Mouse (Mus musculus) neural tube, embryonic 14.5 days (tissue): ENCODE measurements at regions not wholly inside any gene's neighbourhood (a gene's known extent, or its start where the extent isn't known, plus 50 kb on each side); places are given as distances from the start of the nearest gene placed in this dataset.

Source experiments
- ATAC-seq: fragments of 200-750 bp; cut with Nextera tagmentation; 2 replicates; pipeline ENCODE4 v1.8.0; 2017; ENCODE audit warnings: low read depth, mild to moderate bottlenecking, moderate TSS enrichment, moderate library complexity
- H3K27ac ChIP-seq: fragments of 300-500 bp; sonication (generic); 2 replicates; pipeline ENCODE4 v1.5.1; 2014; ENCODE audit warnings: low read depth, mild to moderate bottlenecking, control low read depth, low read length, moderate library complexity, mixed read lengths
- H3K27me3 ChIP-seq: fragments of 300-500 bp; sonication (generic); 2 replicates; pipeline ENCODE4 v1.6.1; 2014; ENCODE audit warnings: low read length; ENCODE audit not compliant: control insufficient read depth, insufficient read depth
- H3K36me3 ChIP-seq: fragments of 300-500 bp; sonication (generic); 2 replicates; pipeline ENCODE4 v1.6.1; 2014; ENCODE audit warnings: low read length, mixed read lengths; ENCODE audit not compliant: control insufficient read depth, insufficient read depth
- H3K4me1 ChIP-seq: fragments of 300-500 bp; sonication (generic); 2 replicates; pipeline ENCODE4 v1.6.1; 2014; ENCODE audit warnings: low read length; ENCODE audit not compliant: control insufficient read depth, insufficient read depth
- H3K4me2 ChIP-seq: fragments of 300-500 bp; sonication (generic); 2 replicates; pipeline ENCODE4 v1.6.1; 2014; ENCODE audit warnings: mild to moderate bottlenecking, low read depth, low read length, control low read depth
- H3K4me3 ChIP-seq: fragments of 300-500 bp; sonication (generic); 2 replicates; pipeline ENCODE4 v1.5.1; 2014; ENCODE audit warnings: low read depth, low read length, control low read depth, mixed read lengths
- H3K9ac ChIP-seq: fragments of 300-500 bp; sonication (generic); replicated peaks from 2 replicates; pipeline ENCODE4 v1.6.1; 2014; ENCODE audit warnings: low read depth, mild to moderate bottlenecking, control low read depth, low read length, mixed read lengths
- H3K9me3 ChIP-seq: fragments of 300-500 bp; sonication (generic); 2 replicates; pipeline ENCODE4 v1.6.1; 2016; ENCODE audit warnings: low read length; ENCODE audit not compliant: control insufficient read depth
- WGBS: fragments of 180-500 bp; shearing (Covaris S2); extraction: QIAGEN DNeasy Blood & Tissue Kit; methylation state at CpG from one replicate; pipeline ENCODE4 v1.1.7; 2014; 5-methylcytosine and 5-hydroxymethylcytosine counted together

DNA sequence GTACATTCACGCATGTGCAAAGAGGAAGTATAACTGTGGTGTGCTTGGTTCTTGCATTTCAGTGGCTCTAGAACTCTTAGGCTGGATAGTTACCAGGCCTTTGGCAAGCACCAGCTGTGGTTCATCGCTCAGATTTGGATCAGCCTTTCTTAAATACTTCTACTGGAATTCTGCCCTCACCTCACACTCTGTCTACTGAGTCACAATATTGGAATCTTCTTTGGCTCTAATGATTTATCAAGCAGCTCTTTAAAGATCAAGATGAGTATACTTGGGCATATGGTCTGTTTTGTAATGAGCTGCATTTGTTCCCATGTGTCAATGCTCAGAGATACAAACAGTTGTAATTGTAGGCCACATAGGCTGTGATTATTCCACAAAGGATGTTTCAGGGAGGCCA is 197.5 kb downstream of the Icos start:
- Histone ChIP-seq H3K36me3 (no peaks in the 10 kb centered on the region), H3K9ac (no peak overlapping the region), H3K4me2 (no peak overlapping the region), H3K9me3 (no peaks in the 10 kb centered on the region), H3K4me1 (peaks cover 8% of the 10 kb centered on the region), H3K4me3 (no peak overlapping the region), H3K27ac (no peak overlapping the region), H3K27me3 (no peaks in the 10 kb centered on the region)
- no peak for ATAC-seq
- 91% methylated on average over 2 of the region's 2 CpGs for WGBS

DNA sequence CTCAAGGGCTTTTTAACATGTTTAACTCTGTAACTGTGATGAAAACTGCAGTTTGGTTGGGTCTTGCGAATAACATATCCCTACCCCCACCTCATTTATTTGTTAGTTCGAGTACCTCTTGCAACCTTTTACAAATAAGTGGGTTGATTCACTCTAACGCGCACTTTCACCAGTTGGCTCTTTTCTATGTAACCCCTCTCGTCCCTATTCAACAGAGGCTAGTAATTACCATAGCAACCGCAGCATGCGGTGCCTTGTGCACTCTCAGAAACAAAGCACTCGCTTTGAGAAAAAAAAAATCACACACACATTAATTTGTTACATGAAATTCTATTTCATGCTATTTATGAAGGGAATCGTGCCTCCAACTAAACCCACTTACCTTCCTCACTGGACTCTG is 201.7 kb downstream of the Icos start:
- WGBS, result 18% methylated on average over 9 of the region's 9 CpGs
- no peak for ATAC-seq
- peak overlapping the region; percentile 66; the same call in 1 of the 2 replicates for H3K27ac ChIP-seq
- no peaks in the 10 kb centered on the region for H3K9me3 ChIP-seq
- H3K4me1 ChIP-seq, result peaks cover 15% of the 10 kb centered on the region
- H3K9ac ChIP-seq, result no peak overlapping the region; the same call in 1 of the 2 replicates
- H3K4me2 ChIP-seq, result no peak overlapping the region
- no peak overlapping the region for H3K4me3 ChIP-seq
- no peaks in the 10 kb centered on the region for H3K27me3 ChIP-seq
- no peaks in the 10 kb centered on the region for H3K36me3 ChIP-seq

DNA sequence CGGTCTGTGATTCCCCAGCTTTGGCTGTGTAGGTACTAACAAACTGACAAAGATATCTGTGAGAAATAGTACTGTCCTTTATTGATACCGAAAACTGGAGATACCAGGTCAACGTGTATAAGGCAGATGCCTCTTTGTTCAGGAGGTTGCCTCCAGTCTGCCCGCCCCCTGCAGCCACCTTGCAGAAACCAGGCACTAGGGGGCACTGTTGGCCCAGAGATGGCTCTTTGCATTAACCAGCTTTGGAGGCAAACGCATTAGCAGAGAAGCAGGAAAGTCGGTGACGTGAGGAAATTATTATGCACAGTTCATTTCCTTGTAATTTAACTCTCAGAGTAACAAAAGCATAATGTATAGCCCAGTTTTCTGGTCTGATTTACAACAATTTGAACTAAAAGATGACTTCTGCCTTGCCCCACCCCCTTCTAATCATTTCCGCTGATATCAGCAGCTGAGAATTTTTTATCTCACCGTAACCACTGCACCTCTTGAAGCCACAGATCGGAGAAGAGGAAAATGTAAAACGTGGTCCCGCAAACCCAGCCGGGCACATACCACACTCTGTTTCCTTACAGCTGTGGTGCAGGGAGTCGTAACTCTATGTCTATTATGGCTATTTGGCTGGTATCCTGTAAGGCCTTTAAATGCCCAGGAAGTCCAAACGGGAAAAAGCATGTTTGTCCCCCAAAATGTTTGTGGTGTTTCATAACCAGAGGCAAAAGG is 203.5 kb downstream of the Icos start:
- H3K4me3 ChIP-seq, result no peak overlapping the region
- peak overlapping the region; percentile 39 for H3K4me2 ChIP-seq
- H3K9ac ChIP-seq, result no peak overlapping the region; the same call in 1 of the 2 replicates
- H3K4me1 ChIP-seq, result peaks cover 15% of the 10 kb centered on the region
- peak; percentile 92 for ATAC-seq
- no peaks in the 10 kb centered on the region for H3K27me3 ChIP-seq
- H3K9me3 ChIP-seq, result no peaks in the 10 kb centered on the region
- H3K36me3 ChIP-seq, result no peaks in the 10 kb centered on the region
- peak overlapping the region; percentile 58 for H3K27ac ChIP-seq
- 14% methylated on average over 15 of the region's 15 CpGs for WGBS

DNA sequence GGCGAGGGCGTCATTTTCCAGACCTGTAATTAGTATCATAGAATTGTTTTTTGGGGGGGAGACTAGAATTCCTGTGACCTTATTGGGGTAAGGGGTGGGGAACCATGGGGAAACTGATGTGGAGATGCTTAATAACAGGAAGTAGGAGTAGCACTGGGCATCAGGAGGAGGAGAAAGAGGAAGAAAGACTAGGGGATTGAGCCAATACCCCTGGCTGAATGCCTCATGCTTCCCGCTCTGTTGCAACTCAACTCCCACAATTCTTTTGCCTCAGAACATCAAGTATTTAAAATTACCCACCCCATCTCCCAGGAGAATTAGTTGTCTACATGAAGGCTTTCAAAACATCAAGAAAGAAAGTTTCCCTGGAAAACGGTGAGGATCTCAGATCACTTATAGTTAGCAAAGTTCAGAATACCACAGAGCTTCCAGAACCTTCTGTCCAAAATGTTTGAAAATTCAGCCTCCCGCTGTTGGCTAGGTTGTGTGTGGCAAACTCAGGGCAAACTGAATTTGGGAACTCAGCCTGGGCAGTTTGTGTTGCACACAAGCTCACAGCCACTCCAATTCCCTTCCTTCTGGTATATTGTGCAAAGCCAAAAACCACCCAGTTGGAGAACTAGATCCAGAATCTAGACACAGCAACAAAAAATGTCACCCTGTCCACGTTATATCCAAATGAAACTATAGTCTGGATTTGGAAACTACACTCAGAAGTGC is 209.8 kb downstream of the Icos start:
- no peak overlapping the region for H3K4me2 ChIP-seq
- H3K9me3 ChIP-seq, result no peaks in the 10 kb centered on the region
- H3K4me1 ChIP-seq, result no peaks in the 10 kb centered on the region
- H3K4me3 ChIP-seq, result no peak overlapping the region
- 66% methylated on average over 6 of the region's 6 CpGs for WGBS
- H3K27ac ChIP-seq, result no peak overlapping the region
- no peaks in the 10 kb centered on the region for H3K36me3 ChIP-seq
- no peaks in the 10 kb centered on the region for H3K27me3 ChIP-seq
- ATAC-seq, result no peak
- H3K9ac ChIP-seq, result no peak overlapping the region

DNA sequence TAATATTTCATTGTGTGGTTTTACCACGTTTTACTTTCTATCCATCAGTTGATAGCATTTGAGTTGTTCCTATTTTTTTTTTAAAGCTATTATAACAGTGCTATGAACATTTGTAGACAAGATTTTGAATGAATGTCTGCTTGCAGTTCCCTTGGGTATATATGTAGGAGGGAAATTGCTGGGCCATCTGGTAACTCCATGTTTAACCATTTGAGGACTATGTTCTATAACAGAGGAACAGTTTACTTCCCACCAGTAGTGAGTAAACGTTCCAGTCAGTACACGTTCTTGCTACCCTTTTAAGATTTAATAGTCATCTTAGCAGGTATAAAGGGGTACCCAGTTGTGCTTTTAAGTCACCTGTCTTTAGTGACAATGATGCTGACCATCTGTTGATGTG is 213.2 kb downstream of the Icos start:
- no peak overlapping the region for H3K27ac ChIP-seq
- H3K27me3 ChIP-seq, result no peaks in the 10 kb centered on the region
- ATAC-seq, result no peak
- H3K4me3 ChIP-seq, result no peak overlapping the region
- H3K36me3 ChIP-seq, result no peaks in the 10 kb centered on the region
- 78% methylated on average over 3 of the region's 3 CpGs for WGBS
- no peak overlapping the region for H3K9ac ChIP-seq
- H3K4me2 ChIP-seq, result no peak overlapping the region
- no peaks in the 10 kb centered on the region for H3K4me1 ChIP-seq
- no peaks in the 10 kb centered on the region for H3K9me3 ChIP-seq

DNA sequence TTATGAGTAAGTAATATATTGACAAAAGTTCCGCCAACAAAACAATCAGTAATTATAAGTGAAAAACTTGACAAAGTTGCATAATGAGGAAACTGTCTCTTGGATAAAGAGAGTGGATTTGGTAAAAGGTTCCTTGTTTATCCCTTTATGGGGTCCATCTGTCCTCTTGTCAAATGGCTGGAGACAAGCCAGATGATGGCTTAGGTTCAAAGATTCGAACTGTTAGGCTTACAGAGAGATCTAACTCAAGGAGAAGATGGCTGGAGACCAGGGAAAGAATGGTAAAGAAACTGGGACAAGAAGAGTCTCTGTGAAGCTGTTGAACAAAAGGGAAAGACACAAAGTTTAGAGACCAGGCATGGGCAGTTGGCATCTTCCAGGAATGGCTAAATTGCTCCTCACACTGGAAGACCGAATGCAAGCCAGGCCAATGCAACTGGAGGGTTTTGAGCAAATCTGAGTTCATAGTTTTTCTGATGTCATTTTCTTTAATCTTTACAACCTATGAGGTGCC is 220.9 kb downstream of the Icos start:
- Histone ChIP-seq H3K4me3 (no peak overlapping the region), H3K36me3 (no peaks in the 10 kb centered on the region), H3K27ac (no peak overlapping the region), H3K4me1 (0 out of 2 replicates have a peak, but pooled peaks cover 3% of the 10 kb centered on the region), H3K9me3 (no peaks in the 10 kb centered on the region), H3K4me2 (no peak overlapping the region), H3K9ac (no peak overlapping the region), H3K27me3 (no peaks in the 10 kb centered on the region)
- no peak for ATAC-seq
- 72% methylated on average over 3 of the region's 3 CpGs for WGBS

DNA sequence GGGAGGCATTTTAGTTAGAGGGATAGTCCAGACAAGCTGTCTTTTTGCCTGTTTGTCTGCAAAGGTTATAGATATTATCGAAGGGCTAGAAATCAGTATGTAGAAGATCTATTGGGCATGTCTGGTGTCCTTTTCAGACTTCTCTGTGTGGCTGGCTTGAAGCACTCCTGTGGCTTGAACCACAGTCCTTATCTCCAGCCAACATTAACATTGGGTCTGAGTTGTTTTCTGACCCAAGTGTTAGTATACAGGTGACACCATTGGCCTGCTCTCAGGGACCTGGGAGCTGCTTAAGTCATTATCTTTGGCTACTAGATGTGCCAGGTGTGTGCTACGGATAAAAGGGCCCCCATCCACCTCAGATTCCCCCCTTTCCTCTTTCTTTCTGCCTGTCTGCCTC is 223.3 kb downstream of the Icos start:
- no peaks in the 10 kb centered on the region for H3K9me3 ChIP-seq
- no peak overlapping the region for H3K9ac ChIP-seq
- 0 out of 2 replicates have a peak, but pooled peaks cover 8% of the 10 kb centered on the region for H3K4me1 ChIP-seq
- no peaks in the 10 kb centered on the region for H3K36me3 ChIP-seq
- H3K27me3 ChIP-seq, result no peaks in the 10 kb centered on the region
- no peak overlapping the region for H3K4me3 ChIP-seq
- no peak overlapping the region for H3K27ac ChIP-seq
- WGBS, result 87% methylated on average over 2 of the region's 2 CpGs
- no peak overlapping the region for H3K4me2 ChIP-seq
- no peak for ATAC-seq

DNA sequence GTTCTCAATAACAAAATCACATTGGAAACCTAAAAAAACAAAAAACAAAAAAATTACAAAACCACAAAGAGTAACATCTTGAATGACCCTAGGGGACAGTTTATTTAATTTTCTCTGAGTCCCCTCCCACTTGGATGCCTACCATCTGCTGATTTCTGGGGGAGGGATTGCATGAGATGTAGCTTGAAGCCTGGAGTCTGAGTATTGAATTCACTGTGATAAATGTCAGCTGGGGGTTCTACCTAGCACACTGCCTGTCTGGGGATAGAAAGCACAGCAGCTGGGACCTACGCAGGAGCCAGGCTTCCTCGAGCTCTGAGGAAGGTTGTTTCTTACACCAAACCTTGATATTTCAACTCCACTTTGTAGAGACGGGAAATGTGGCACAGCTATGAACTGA is 224.4 kb downstream of the Icos start:
- no peaks in the 10 kb centered on the region for H3K36me3 ChIP-seq
- ATAC-seq, result no peak
- H3K9me3 ChIP-seq, result no peaks in the 10 kb centered on the region
- no peaks in the 10 kb centered on the region for H3K27me3 ChIP-seq
- 36% methylated on average over 3 of the region's 3 CpGs for WGBS
- H3K9ac ChIP-seq, result no peak overlapping the region
- H3K4me1 ChIP-seq, result 0 out of 2 replicates have a peak, but pooled peaks cover 8% of the 10 kb centered on the region
- H3K4me3 ChIP-seq, result no peak overlapping the region
- H3K27ac ChIP-seq, result no peak overlapping the region
- H3K4me2 ChIP-seq, result no peak overlapping the region

DNA sequence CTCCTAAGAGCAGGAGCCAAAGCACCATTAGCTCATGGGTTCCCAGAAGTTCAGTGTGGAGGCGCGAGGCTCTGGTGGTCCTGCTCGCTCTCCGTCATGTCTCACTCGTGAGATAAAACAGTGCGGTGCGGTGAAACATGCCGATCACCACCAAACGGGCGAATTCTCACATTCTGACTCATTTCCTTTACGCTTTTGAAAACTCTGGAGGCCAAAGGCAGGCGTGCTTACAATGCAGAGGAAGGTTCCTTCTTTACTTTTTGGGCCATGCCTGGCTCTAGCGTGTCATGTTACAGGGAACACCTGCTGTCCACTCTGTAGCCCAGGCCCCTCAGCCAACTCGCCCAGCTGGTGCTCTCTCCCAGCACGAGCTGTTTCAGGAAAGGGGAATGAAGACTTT is 225.4 kb downstream of the Icos start:
- H3K9ac ChIP-seq, result no peak overlapping the region
- 29% methylated on average over 15 of the region's 15 CpGs for WGBS
- H3K4me3 ChIP-seq, result no peak overlapping the region
- H3K4me1 ChIP-seq, result 0 out of 2 replicates have a peak, but pooled peaks cover 8% of the 10 kb centered on the region
- H3K36me3 ChIP-seq, result no peaks in the 10 kb centered on the region
- H3K27me3 ChIP-seq, result no peaks in the 10 kb centered on the region
- no peaks in the 10 kb centered on the region for H3K9me3 ChIP-seq
- ATAC-seq, result peak; percentile 60; the same call in 1 of the 2 replicates
- no peak overlapping the region for H3K4me2 ChIP-seq
- 0 out of 2 replicates have a peak overlapping the region, but pooled peaks have one; percentile 48 for H3K27ac ChIP-seq
